Mouse (Mus musculus) lung, postnatal 0 days (tissue): ENCODE results near the gene Plekhh3.

Experiments used
- CTCF ChIP-seq: IDR thresholded peaks from 2 replicates; pipeline ENCODE4 v1.5.1; 2016; ENCODE audit warnings: antibody characterized with exemption, mild to moderate bottlenecking
- EP300 ChIP-seq: IDR thresholded peaks from 2 replicates; pipeline ENCODE4 v1.6.1; 2016; ENCODE audit warnings: antibody characterized with exemption, mild to moderate bottlenecking, control low read depth

DNA sequence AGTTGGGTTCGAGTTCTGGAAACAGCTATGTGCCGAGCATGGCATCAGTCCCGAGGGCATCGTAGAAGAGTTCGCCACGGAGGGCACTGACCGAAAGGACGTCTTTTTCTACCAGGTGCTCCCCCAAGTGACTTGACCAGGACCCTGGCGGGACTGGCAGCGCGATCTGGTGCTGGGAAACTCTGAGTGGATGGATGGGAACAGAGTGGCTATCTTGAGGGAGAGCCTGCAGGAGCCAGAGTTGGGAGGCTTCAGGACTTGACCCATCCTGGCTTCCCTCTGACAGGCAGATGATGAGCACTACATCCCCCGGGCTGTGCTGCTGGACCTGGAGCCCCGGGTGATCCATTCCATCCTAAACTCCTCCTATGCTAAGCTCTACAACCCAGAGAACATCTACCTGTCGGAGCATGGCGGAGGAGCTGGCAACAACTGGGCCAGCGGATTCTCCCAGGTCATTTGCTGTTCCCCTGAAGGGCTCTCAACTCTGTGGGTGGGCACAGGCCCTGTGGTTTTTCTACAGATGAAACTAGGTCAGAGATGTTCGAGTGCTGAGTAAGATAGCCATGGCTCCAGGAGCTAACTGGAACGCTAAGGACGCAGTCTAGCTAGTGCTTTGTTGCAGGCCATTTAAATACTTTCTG, 50.5 kb downstream of the Plekhh3 start:
- TF ChIP-seq CTCF (no peak), EP300 (no peak)
